Mouse (Mus musculus) lung, adult 2 months (tissue): ENCODE measurements around the gene Rpl31.

Experiments
- CTCF ChIP-seq: fragments of 200-500 bp; IDR thresholded peaks from 2 replicates; pipeline ENCODE4 v1.5.1; 2011; ENCODE audit warnings: mild to moderate bottlenecking, low read length, control low read depth; ENCODE audit not compliant: insufficient read depth
- POLR2A ChIP-seq: fragments of 200-500 bp; IDR thresholded peaks from 2 replicates; pipeline ENCODE4 v1.6.1; 2011; ENCODE audit warnings: low read depth, mild to moderate bottlenecking, control low read depth, low read length, borderline replicate concordance; ENCODE audit errors: extremely low read depth

DNA sequence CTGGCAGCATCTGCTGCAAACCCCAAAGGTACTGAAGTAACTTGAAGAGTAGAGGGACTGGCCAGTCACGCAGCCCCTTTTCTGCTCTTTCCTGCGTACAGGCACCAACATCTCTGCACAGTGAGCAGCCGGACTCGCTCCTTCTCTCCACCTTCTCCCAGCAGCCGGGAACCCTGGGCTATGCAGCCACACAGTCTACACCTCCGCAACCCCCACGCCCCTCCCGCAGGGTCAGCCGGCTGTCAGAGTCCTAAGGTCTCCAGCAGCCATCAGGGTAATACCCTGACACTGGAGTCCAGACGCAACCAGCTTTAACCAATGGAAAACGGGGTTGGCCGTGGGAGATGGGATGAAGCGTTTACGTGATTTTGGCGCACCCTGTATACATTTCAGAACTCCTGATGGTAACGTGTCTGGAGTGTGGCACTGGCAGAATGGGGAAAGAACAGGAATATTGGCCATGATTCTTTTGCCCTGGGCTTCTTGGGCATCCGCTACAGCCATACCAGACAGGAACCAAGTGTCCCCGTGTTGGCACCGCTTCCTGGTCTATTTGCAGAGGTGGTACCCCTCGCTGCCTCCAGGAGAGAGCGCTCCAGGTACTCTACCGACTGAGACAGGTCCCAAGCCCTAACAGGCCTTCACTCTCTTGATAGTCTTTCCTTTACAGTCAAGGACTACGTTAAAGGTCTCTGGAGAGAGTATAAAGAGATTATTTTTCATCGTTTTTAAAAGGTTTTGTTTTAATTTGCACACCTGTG lies 5.7 kb upstream of the Rpl31 start:
- TF ChIP-seq CTCF: peak; percentile 16; the same call in 1 of the 2 replicates
- TF ChIP-seq POLR2A: no peak
